Mouse (Mus musculus): ENCODE results near the gene Spaca1. TPM values are rescaled to one million over a fixed set of nuclear protein-coding genes. Genes with fewer than 3 reads are reported as not detected.
"Not testable (repeated sequence)": the region's sequence is repeated elsewhere in the genome, so short reads cannot be mapped to it uniquely, and the experiment has no call there.

Gene Spaca1
- polyA plus RNA-seq (2015; fragmentation: Nextera tagmentation; extraction: Ambion mirVana), result 0.46 and 0.79 TPM in 2 replicates

- DNase-seq (ENCODE audit: low spot score), result no peak
Measured at GRCm38 (mm10) chr4:34049571-34050255, at the start of gene Spaca1. Spaca1 (minus strand) TSS chr4:34050191.

GRCm38 (mm10) chr4:34087286-34087685, 37.3 kb upstream of the Spaca1 start:
- DNase-seq (ENCODE audit: low spot score), result not testable (repeated sequence)

GRCm38 (mm10) chr4:34081064-34081463, 31.1 kb upstream of the Spaca1 start:
- DNase-seq (ENCODE audit: low spot score), result no peak

- no peak for DNase-seq (ENCODE audit: low spot score)
Measured at GRCm38 (mm10) chr4:34069002-34069401, 19.0 kb upstream of the Spaca1 start.

GRCm38 (mm10) chr4:34058320-34058719, 8.3 kb upstream of the Spaca1 start:
- DNase-seq (ENCODE audit: low spot score), result no peak

- DNase-seq (ENCODE audit: low spot score), result no peak
Measured at GRCm38 (mm10) chr4:34026771-34027170, 23.2 kb downstream of the Spaca1 start.

- no peak for DNase-seq (ENCODE audit: low spot score)
Measured at GRCm38 (mm10) chr4:34021456-34021855, 28.5 kb downstream of the Spaca1 start.

GRCm38 (mm10) chr4:33996382-33996781, 53.6 kb downstream of the Spaca1 start:
- no peak for DNase-seq (ENCODE audit: low spot score)

- no peak for DNase-seq (ENCODE audit: low spot score)
Measured at GRCm38 (mm10) chr4:33992687-33993086, 57.3 kb downstream of the Spaca1 start.

- DNase-seq (ENCODE audit: low spot score), result peak; percentile 37
Measured at GRCm38 (mm10) chr4:33988466-33989089, 61.4 kb downstream of the Spaca1 start.

Other genes starting within 250 kb of the Spaca1 start
- gene Cnr1, start 125.6 kb downstream of the Spaca1 start, polyA plus RNA-seq (2015; fragmentation: Nextera tagmentation; extraction: Ambion mirVana), result 0.04 and 0.05 TPM in 2 replicates

Measured in thymus, postnatal 0 days (tissue).